Mouse (Mus musculus): ENCODE data around the gene Mettl9.

- TF ChIP-seq CTCF (IDR thresholded peaks at IDR 0.05; ENCODE audit: insufficient read depth, low read depth, low read length) (no peak), POLR2A (IDR thresholded peaks at IDR 0.05; ENCODE audit: insufficient read depth, low read depth, low read length) (no peak)
Measured at GRCm38 (mm10) chr7:121077829-121078228, 43.6 kb downstream of the Mettl9 start.
